Mouse (Mus musculus) common myeloid progenitor, adult 5-6 weeks (primary cell): ENCODE data around the gene Mogat1. TPM values are rescaled to one million over a fixed set of nuclear protein-coding genes. Genes with fewer than 3 reads are reported as not detected.
"Not testable (repeated sequence)": the region's sequence is repeated elsewhere in the genome, so short reads cannot be mapped to it uniquely, and the experiment has no call there.

Experiments used
- ATAC-seq: replicated peaks from 2 replicates; pipeline ENCODE4 v1.8.0; 2016; ENCODE audit warnings: low read depth, mild to moderate bottlenecking, moderate TSS enrichment, inconsistent platforms; ENCODE audit not compliant: poor library complexity, severe bottlenecking
- total RNA-seq: library from RNA; stranded (forward); fragments of 200-1000, 187-1606 nt; gene quantifications from 2 replicates; pipeline ENCODE4 v1.2.3, GENCODE M21; 2017

The Mogat1 gene
- total RNA-seq, 1 experiment from 2014 or later, result not detected

DNA sequence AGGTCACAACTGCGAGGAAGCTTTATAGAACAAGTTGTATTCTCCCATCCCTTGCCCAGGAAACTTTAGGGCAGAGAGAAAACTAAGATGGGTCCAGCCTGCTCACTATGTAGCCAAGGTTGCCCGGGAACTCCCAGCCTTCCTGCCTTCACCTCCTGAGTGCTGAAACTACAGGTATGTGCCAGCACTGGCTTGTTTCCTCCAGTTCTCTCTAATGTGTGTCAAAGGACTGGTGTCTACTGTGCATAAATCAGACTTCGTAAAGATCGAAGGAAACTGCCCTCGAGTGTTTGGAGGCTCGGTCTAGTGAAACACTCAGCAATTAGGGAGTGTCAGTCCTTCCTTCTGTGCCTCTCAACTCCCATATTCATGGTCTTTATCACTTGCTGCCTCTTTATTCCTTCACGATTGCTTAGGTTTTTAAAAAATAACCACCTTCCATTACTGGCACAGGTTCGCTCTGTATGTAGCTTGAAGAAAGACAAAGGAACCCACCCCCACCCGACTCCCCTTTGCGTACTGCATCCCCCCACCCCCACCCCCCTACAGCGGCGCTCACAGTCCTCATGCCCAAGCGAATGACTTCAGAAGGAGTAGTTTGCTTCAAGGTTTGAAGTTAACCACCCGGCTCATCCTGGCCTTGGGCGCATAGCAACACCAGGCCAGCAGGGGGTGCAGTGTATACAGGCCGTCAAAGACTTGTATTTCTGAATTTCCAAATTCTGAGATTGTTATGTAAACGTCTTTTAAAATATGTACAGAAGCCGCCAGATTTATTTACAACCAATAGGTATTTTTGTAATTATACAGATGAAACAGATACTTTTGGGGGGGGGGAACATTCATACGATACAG, 25.7 kb downstream of the Mogat1 start:
- peak; percentile 64 for ATAC-seq

DNA sequence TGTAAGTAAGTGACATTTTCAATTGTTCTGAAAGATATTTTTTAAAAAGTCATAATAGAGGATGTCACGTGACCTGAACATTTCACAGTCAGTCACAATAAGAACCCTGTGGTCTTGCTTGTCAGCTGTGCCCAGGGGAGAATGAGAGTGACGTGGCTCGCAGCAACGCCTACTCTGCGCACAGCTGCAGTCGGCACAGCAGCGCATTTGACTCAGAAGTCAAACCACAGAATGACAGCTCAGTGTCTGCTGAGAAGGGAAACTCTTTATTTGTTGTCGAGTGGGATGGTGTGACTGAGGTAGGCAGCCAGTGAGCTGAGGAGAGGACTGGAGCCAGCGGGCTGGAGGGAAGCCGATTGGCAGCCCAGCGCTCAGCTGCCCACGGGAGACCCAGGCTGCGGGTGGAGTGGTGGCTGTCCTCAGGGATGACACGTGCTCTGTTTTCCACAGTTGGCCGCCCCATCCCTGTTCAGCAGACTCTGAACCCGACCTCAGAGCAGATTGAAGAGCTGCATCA, 26.8 kb downstream of the Mogat1 start:
- ATAC-seq, result peak; percentile 96

DNA sequence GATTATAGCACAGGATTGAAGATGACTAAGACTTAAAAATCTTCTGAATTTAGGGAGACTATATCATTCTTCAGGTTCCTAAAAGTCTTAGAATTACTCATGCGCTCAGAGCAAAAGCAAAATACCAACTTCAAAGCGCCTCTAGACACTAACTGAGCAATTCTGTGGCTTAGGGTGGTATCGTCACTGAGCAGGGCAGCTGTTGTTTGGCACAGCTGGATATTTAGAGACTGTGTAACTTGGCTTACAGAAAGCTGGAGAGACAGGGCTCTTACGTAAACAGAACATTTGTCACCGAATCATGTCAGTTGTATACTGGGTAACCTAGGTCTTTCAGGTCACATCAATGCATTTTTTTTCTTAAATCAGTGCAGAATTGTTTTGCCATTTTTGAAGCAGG, 27.6 kb downstream of the Mogat1 start:
- no peak for ATAC-seq

DNA sequence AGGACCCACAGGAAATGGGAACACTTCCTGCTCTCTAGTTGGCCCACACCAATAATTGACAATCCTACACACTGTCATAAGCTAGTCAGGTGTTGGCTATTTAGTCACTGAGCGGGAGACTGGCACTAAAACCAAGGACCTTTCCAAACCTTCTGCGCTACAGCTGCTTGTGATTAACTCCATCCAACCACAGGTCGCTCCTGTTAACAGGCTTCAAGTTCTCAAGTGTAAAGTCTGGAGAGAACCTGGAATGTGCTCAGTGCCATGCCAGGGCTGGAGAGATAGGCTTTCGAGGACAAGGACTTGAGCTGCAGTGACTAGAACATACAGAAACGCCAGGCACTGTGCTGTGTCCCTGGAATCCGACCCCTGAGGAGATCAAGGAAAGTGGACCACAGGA, 28.4 kb downstream of the Mogat1 start:
- no peak for ATAC-seq

DNA sequence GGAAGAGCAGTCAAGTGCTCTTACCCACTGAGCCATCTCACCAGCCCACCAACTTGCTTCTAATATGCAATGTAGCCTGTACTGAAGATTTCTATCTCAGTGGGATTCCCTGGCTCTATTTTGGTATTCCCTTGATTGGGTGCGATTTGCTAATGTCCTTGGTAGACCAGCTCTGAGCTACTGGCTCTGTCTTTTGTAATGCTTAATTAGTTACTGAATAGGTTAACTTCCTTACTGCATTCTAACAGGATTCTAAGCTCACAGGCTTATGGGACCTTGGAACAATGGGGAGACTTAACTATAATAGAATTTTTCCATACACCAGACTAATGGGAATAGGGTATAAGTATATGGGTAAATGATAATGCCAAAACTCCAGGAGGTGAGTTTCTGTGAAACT, 32.8 kb downstream of the Mogat1 start:
- not testable (repeated sequence) for ATAC-seq

DNA sequence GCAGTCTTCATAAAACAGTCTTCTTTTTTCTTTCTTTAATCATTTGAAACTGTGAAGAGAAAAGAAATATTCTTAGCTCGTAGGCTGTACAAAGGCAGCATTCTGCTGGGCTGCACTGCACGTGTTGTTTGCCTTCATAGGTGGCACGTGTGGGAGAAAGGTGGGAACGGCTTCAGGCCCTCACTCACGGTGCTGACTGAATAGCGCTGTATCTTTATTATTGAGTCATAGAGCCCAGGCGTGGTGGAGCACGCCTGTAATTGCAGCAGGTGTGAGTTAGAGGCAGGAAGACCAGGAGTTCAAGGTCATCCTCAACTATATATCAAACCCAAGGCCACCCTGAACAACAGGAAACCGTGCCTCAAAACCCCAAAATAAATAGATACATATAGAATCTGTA, 35.5 kb downstream of the Mogat1 start:
- no peak for ATAC-seq

DNA sequence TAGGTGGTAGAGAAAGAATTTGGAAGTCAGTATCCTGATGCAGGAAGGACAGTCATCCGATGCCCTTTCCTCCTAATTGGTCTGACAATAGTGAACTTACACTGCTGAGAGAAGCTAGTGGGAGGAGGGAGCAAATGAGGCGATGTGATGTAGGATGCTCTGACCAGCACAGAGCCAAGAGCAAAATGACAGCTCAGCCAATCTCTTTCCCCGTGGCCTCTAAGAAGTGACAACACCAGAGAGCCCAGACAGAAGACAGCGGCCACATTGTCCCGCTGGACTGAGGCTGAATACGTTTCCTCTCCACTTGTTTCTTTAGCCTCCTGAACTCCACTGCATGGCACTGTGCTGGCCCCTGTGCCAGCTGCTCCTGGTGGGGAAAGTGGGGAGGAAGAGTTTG, 38.2 kb downstream of the Mogat1 start:
- no peak for ATAC-seq

DNA sequence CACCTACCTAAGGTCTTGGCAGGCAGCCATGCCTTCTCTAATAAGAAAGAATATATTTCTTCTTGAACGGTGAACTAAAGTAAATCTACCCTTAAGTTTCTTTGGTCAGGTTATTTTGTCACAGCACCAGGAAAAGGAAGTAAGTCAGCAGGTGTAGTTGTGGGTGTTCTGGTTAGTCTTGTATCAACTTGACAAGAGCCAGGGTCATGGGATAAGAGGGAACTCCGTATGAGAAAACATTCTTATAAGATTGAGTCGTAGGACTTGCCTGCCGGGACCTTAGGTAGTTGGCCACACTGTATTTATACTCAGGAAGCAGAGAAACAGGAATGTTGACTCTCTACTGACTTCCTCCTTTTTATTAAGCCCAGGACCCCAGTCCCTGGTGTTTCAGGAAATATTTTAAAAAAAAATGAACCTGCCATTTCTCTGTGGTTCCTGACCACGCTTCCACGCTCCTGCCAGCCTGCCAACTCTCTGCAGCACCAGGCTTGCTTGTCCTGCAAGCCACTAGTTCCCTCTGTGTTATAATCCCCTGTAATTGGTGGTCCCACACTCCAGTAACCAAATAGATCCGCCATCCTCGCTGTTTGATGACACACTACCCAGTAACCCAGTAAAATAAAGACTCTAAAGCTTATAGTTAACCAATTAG, 43.3 kb downstream of the Mogat1 start:
- ATAC-seq, result peak; percentile 42

DNA sequence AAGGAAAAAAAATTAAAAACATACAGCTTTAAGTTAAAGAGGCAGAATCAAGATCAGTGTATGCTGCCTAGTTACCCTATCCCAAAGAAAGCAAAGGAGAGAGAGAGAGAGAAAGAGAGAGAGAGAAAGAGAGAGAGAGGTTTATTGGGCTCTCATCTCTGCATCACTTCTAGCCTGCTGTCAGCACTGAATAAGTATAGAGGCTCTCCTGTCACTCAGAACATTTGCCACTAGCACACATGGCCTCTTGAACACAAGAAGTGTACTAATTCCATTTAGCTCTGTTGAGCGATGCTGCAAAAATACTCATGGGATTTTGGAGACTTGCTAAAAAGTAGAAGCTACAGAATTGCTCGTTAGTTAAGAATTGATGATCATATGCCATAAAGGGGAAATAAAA, 56.2 kb downstream of the Mogat1 start:
- no peak for ATAC-seq

DNA sequence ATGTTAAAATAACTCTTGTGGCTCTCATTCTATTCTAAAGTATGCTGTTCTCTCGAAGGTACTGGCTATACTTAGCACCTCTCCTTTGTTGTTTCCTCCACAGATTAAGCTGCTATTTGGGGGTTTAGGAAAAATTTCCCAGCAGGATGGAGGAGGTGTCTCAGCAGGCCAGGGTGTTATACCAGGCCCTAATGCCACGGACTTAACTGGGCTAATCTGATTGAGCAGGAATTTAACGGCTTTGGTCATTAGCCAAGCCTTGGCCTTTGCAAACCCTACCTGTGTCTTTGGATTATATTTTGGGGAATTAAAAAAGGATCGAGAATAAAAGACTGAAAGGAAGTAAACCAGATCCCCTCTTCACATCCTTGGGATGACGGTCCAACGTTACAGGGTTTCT, 56.6 kb downstream of the Mogat1 start:
- ATAC-seq, result no peak

DNA sequence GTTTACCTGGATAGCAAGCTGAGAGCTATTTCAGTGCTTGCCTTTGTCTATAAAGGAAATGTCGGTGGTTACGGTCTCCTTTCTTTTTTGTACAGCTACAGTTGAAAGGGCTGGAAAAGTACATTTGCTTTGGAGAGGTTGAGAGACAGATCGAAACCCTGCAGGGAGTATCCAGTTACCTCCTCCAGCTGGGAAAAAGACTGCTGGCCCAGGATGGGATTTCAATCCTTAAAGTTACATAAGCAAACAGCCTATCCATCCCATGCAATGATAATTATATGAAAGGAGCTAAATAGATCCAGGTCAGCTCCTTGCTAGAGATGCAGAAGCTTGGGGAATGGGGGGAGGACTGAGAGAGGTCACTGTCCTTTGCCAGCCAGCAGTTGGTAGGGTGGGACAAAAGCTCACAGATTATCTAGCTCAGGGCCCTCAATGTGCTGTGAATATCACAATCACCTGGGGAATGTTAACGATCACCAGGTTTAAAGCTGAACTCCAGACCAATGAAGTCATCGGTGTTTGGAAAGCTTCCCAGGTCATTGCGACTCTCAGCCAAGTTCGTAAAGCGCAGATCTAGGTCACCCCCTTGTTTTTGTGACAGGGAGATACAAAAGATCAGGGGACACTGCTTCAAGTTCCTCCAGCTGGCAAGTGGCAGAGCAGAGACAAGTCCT, 57.2 kb downstream of the Mogat1 start:
- ATAC-seq, result no peak

DNA sequence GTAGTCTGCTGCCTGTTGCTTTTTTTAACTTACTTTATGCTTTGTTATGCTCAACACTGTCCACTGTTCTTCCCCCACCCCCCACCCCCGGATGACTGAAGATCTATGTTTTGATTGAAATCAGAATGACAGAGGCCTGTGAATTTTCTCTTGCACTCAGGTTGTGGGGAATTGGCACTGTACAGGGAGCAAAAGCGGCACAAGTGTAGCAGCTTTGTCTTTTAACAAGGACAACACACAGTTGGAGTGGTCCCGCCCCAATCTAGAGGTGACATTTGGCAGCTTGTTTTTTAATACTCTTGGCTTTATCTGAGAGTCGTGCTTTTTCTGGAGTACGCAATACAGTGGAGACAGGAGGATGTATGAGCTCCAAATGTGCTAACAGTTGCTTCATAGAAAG, 58.8 kb downstream of the Mogat1 start:
- ATAC-seq, result no peak

DNA sequence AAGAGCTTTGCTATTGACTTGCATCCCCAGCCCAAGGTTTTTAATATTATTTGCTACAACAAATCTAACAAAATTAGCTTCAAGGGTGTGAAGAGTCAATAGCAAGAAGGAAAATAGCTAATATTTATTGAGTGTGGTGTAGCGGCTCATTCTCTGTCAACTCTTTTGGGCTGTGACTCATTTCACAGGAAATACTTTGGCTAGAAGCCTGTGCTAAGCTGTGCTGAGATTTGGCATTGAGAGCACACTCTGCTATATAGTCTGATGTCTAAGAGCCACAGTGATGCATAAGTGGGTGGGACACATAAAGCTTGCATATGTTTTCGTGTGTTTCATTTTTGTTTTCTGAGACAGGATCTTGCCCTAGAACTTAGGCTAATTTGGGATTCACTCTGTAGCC, 74.3 kb downstream of the Mogat1 start:
- no peak for ATAC-seq

DNA sequence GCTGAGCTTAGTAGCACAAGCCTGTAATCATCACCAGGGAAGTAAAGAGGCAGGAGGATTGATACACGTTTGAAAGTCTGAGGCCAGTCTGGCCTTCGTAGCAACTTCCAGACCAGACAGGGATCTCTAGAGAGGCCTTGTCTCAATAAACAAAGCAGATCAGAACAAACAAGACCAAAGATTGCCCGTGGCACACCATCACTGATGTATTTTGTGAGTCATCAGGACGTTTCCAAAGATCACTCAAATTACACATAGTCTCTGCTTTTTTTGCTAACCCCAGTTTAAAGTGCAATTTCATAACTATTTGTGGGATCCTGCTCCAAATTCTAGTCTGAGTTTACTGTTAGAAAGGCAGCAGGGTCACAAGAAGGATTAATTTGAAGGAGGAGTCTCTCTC, 76.2 kb downstream of the Mogat1 start:
- ATAC-seq, result no peak

Other genes starting within 250 kb of the Mogat1 start
- gene Sgpp2, start 200.6 kb upstream of the Mogat1 start, total RNA-seq, result 0.05 TPM in 1 of 2 replicates, not detected in the other
- gene Farsb, start 22.1 kb upstream of the Mogat1 start, total RNA-seq, result 66.5 and 79.5 TPM in 2 replicates
- gene BC035947, start 1.2 kb downstream of the Mogat1 start, total RNA-seq, result not detected in 2 replicates
- gene Acsl3, start 146.8 kb downstream of the Mogat1 start, total RNA-seq, result 92.7 and 112 TPM in 2 replicates
- gene Utp14b, start 147.0 kb downstream of the Mogat1 start, total RNA-seq, result 19.9 and 23.1 TPM in 2 replicates